Mouse (Mus musculus) midbrain, postnatal 0 days (tissue): ENCODE measurements around the gene Arhgap15. TPM values are rescaled to one million over a fixed set of nuclear protein-coding genes. Genes with fewer than 3 reads are reported as not detected.

Experiments used
- ATAC-seq: fragments of 200-750 bp; cut with Nextera tagmentation; 2 replicates; pipeline ENCODE4 v1.8.0; 2017; ENCODE audit warnings: moderate number of reproducible peaks, mild to moderate bottlenecking, moderate TSS enrichment, moderate library complexity; ENCODE audit not compliant: low FRiP score
- DNase-seq: peaks from one replicate; pipeline ENCODE4 v3.0.0-alpha.2; 2015; ENCODE audit warnings: low spot score
- H3K27ac ChIP-seq: fragments of 300-500 bp; sonication (generic); 2 replicates; pipeline ENCODE4 v1.5.1; 2014; ENCODE audit warnings: low read depth, mild to moderate bottlenecking, low read length, mixed read lengths
- H3K27me3 ChIP-seq: fragments of 300-500 bp; sonication (generic); 2 replicates; pipeline ENCODE4 v1.6.1; 2014; ENCODE audit warnings: low read length, control low read depth, mixed read lengths; ENCODE audit not compliant: insufficient read depth
- H3K36me3 ChIP-seq: fragments of 300-500 bp; sonication (generic); 2 replicates; pipeline ENCODE4 v1.6.1; 2014; ENCODE audit warnings: low read length, control low read depth, mixed read lengths; ENCODE audit not compliant: insufficient read depth
- H3K4me1 ChIP-seq: fragments of 300-500 bp; sonication (generic); 2 replicates; pipeline ENCODE4 v1.6.1; 2014; ENCODE audit warnings: mild to moderate bottlenecking, control low read depth, antibody characterized with exemption, low read length, mixed read lengths; ENCODE audit not compliant: insufficient read depth
- H3K4me2 ChIP-seq: fragments of 300-500 bp; sonication (generic); 2 replicates; pipeline ENCODE4 v1.6.1; 2014; ENCODE audit warnings: low read depth, mild to moderate bottlenecking, low read length, mixed read lengths; ENCODE audit not compliant: poor library complexity, severe bottlenecking
- H3K4me3 ChIP-seq: fragments of 300-500 bp; sonication (generic); 2 replicates; pipeline ENCODE4 v1.5.1; 2014; ENCODE audit warnings: low read depth, mild to moderate bottlenecking, low read length, moderate library complexity
- H3K9ac ChIP-seq: fragments of 300-500 bp; sonication (generic); replicated peaks from 2 replicates; pipeline ENCODE4 v1.6.1; 2014; ENCODE audit warnings: mild to moderate bottlenecking, low read length, moderate library complexity, mixed read lengths; ENCODE audit not compliant: poor library complexity, severe bottlenecking
- H3K9me3 ChIP-seq: fragments of 300-500 bp; sonication (generic); 2 replicates; pipeline ENCODE4 v1.6.1; 2016; ENCODE audit warnings: low read length, control low read depth
- CTCF ChIP-seq: IDR thresholded peaks from 2 replicates; pipeline ENCODE4 v1.5.1; 2016; ENCODE audit warnings: antibody characterized with exemption, mild to moderate bottlenecking
- WGBS: fragments of 180-500 bp; shearing (Covaris S2); extraction: QIAGEN DNeasy Blood & Tissue Kit; methylation state at CpG from one replicate; pipeline ENCODE4 v1.1.7; 2014; 5-methylcytosine and 5-hydroxymethylcytosine counted together
- polyA plus RNA-seq: library from polyadenylated mRNA; unstranded; fragments of >200 nt; fragmentation: Nextera tagmentation; extraction: Ambion mirVana; gene quantifications from 2 replicates; pipeline ENCODE4 v1.2.1, GENCODE M21; 2015
- total RNA-seq: library from RNA; depleted of rRNA; stranded (reverse); fragments of >200 nt; gene quantifications from 2 replicates; pipeline ENCODE4 v1.2.3, GENCODE M21; 2014

Gene Arhgap15
- total and polyA plus RNA-seq, 2 experiments from 2014 or later = 0.77 to 1.2 TPM

DNA sequence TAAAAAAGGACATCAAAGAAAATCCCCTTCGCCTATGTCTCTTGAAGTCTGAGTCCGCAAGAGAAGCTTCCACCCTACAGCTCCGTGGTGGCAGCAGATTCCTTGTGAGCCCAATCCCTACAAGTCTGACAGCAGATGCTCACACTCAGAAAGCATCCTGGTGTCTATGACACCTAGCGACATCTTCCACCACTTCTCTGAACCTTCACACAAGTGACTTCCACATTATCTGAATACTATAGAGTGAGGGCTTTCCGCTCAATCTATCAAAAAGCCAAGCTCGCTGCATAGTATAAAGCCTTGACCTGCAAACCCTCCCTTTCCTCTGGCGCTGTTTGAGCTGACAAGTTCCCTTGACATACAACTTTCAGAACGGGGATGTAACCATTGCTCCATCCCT is 645.2 kb downstream of the Arhgap15 start:
- no peak overlapping the region for H3K4me3 ChIP-seq
- ATAC-seq (no peak), DNase-seq (no peak)
- 76% methylated on average over 8 of the region's 8 CpGs for WGBS
- H3K9me3 ChIP-seq = no peaks in the 10 kb centered on the region
- TF ChIP-seq CTCF = no peak
- H3K4me1 ChIP-seq = no peaks in the 10 kb centered on the region
- H3K27ac ChIP-seq = no peak overlapping the region
- H3K4me2 ChIP-seq = no peak overlapping the region
- no peaks in the 10 kb centered on the region for H3K27me3 ChIP-seq
- H3K36me3 ChIP-seq = no peaks in the 10 kb centered on the region
- H3K9ac ChIP-seq = no peak overlapping the region

GRCm38 (mm10) chr2:44394956-44395501 is 646.4 kb downstream of the Arhgap15 start:
- no peak for ATAC-seq
- no peak for DNase-seq
- WGBS = 16% methylated on average over 6 of the region's 6 CpGs
- H3K9me3 ChIP-seq = no peaks in the 10 kb centered on the region
- H3K4me2 ChIP-seq = no peak overlapping the region
- H3K4me3 ChIP-seq = no peak overlapping the region
- no peaks in the 10 kb centered on the region for H3K36me3 ChIP-seq
- H3K9ac ChIP-seq = no peak overlapping the region
- no peak overlapping the region for H3K27ac ChIP-seq
- no peaks in the 10 kb centered on the region for H3K4me1 ChIP-seq
- TF ChIP-seq CTCF = no peak
- H3K27me3 ChIP-seq = no peaks in the 10 kb centered on the region

DNA sequence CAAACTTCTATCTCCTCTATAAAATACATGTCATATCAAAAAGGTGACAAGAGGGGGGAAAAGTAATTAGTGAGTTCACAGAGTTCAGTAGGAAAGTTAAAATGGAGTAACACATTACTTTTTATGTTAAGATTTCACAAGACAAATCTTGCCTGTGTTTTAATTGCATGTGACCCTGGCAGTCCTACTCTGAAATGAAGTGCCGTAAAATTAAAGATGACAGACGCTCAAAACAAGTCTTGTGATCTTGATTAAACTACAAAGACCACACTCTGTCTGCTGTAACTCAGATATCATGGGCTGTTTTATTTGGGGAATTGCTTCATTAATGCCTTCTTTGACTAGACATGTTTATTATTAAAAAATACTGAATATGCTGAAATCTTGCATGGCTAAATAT is 647.0 kb downstream of the Arhgap15 start:
- Histone ChIP-seq H3K27ac (no peak overlapping the region), H3K9ac (no peak overlapping the region), H3K9me3 (no peaks in the 10 kb centered on the region), H3K4me1 (no peaks in the 10 kb centered on the region), H3K27me3 (no peaks in the 10 kb centered on the region), H3K4me3 (no peak overlapping the region), H3K36me3 (no peaks in the 10 kb centered on the region), H3K4me2 (no peak overlapping the region)
- DNase-seq (no peak), ATAC-seq (no peak)
- WGBS = 49% methylated on average over 2 of the region's 2 CpGs
- TF ChIP-seq CTCF = no peak

GRCm38 (mm10) chr2:44397209-44397608 is 648.6 kb downstream of the Arhgap15 start:
- Histone ChIP-seq H3K9me3 (no peaks in the 10 kb centered on the region), H3K27ac (no peak overlapping the region), H3K9ac (no peak overlapping the region), H3K4me3 (no peak overlapping the region), H3K4me2 (no peak overlapping the region), H3K27me3 (no peaks in the 10 kb centered on the region), H3K4me1 (no peaks in the 10 kb centered on the region), H3K36me3 (no peaks in the 10 kb centered on the region)
- 12% methylated on average over 1 of the region's 1 CpGs for WGBS
- DNase-seq (no peak), ATAC-seq (no peak)
- no peak for TF ChIP-seq CTCF

DNA sequence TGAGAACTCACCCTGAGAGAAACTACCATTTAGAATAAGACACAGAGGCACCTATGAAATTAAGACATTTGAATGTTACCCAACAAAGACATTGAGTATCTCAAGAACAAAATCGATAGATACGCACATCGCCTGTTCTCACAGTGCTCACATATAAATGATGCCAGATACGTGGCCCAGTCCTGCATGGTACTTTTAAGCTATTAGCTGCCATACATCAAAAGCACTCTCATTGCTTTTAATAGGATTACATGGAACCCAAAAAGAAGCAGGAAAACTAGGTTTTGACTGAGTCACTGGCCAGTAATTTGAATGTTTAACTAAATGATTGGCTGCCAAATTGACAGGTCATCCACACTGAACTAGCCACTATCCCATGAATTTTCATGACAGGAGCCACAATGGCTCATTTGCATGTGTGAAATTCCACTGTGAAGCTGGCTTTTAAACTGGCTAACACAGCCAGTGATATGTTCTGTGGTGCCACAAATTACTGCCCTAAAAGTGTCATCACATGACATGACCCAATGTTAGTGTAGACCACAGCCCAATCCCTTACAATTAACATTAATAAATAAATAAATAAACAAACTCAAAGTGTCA is 649.2 kb downstream of the Arhgap15 start:
- ATAC-seq (no peak), DNase-seq (no peak)
- no peak overlapping the region for H3K9ac ChIP-seq
- no peak for TF ChIP-seq CTCF
- no peaks in the 10 kb centered on the region for H3K36me3 ChIP-seq
- no peaks in the 10 kb centered on the region for H3K9me3 ChIP-seq
- no peaks in the 10 kb centered on the region for H3K4me1 ChIP-seq
- H3K4me3 ChIP-seq = no peak overlapping the region
- no peak overlapping the region for H3K27ac ChIP-seq
- H3K4me2 ChIP-seq = no peak overlapping the region
- no peaks in the 10 kb centered on the region for H3K27me3 ChIP-seq
- WGBS = 37% methylated on average over 4 of the region's 4 CpGs

- H3K9ac ChIP-seq = no peak overlapping the region
- no peak overlapping the region for H3K27ac ChIP-seq
- ATAC-seq (no peak), DNase-seq (peak; percentile 47)
- no peak for TF ChIP-seq CTCF
- H3K4me1 ChIP-seq = no peaks in the 10 kb centered on the region
- no peaks in the 10 kb centered on the region for H3K9me3 ChIP-seq
- H3K27me3 ChIP-seq = no peaks in the 10 kb centered on the region
- no peaks in the 10 kb centered on the region for H3K36me3 ChIP-seq
- H3K4me3 ChIP-seq = no peak overlapping the region
- no peak overlapping the region for H3K4me2 ChIP-seq
Measured at GRCm38 (mm10) chr2:44399191-44399926, 650.7 kb downstream of the Arhgap15 start.
